Mouse (Mus musculus) lung, embryonic 15.5 days (tissue): ENCODE data around the gene Coq2. TPM values are rescaled to one million over a fixed set of nuclear protein-coding genes. Genes with fewer than 3 reads are reported as not detected.
A peak's percentile ranks its signal among the peaks of the same experiment; 100 is the strongest.

ENCODE experiments used
- ATAC-seq: fragments of 200-750 bp; cut with Nextera tagmentation; 2 replicates; pipeline ENCODE4 v1.8.0; 2017; ENCODE audit warnings: moderate number of reproducible peaks, borderline replicate concordance; ENCODE audit not compliant: low FRiP score, low TSS enrichment; ENCODE audit errors: extremely low read depth
- H3K27ac ChIP-seq: fragments of 300-500 bp; sonication (generic); 2 replicates; pipeline ENCODE4 v1.5.1; 2015; ENCODE audit warnings: moderate library complexity, mild to moderate bottlenecking, inconsistent platforms
- H3K27me3 ChIP-seq: fragments of 300-500 bp; sonication (generic); 2 replicates; pipeline ENCODE4 v1.6.1; 2015; ENCODE audit warnings: inconsistent platforms
- H3K36me3 ChIP-seq: fragments of 300-500 bp; sonication (generic); 2 replicates; pipeline ENCODE4 v1.6.1; 2015; ENCODE audit warnings: inconsistent platforms
- H3K4me1 ChIP-seq: fragments of 300-500 bp; sonication (generic); 2 replicates; pipeline ENCODE4 v1.6.1; 2015; ENCODE audit warnings: inconsistent platforms
- H3K4me2 ChIP-seq: fragments of 300-500 bp; sonication (generic); 2 replicates; pipeline ENCODE4 v1.6.1; 2015; ENCODE audit warnings: inconsistent platforms, mild to moderate bottlenecking, moderate library complexity
- H3K4me3 ChIP-seq: fragments of 300-500 bp; sonication (generic); 2 replicates; pipeline ENCODE4 v1.5.1; 2015; ENCODE audit warnings: mild to moderate bottlenecking, inconsistent platforms
- H3K9ac ChIP-seq: fragments of 300-500 bp; sonication (generic); 2 replicates; pipeline ENCODE4 v1.6.1; 2015; ENCODE audit warnings: inconsistent platforms
- H3K9me3 ChIP-seq: fragments of 300-500 bp; sonication (generic); 2 replicates; pipeline ENCODE4 v1.6.1; 2016; ENCODE audit warnings: inconsistent platforms
- WGBS: fragments of 180-500 bp; shearing (Covaris S2); methylation state at CpG from one replicate; pipeline ENCODE4 v1.1.7; 2015; 5-methylcytosine and 5-hydroxymethylcytosine counted together
- polyA plus RNA-seq: library from polyadenylated mRNA; unstranded; fragments of >200 nt; fragmentation: Nextera tagmentation; extraction: Ambion mirVana; gene quantifications from 2 replicates; pipeline ENCODE4 v1.2.1, GENCODE M21; 2015

Gene Coq2
- polyA plus RNA-seq, 1 experiment from 2014 or later, result 59.7 TPM

- Histone ChIP-seq H3K4me3 (no peak overlapping the region), H3K27ac (no peak overlapping the region)
Measured at GRCm38 (mm10) chr5:100607868-100608267, 67.1 kb downstream of the Coq2 start.

GRCm38 (mm10) chr5:100607090-100607762 is 67.7 kb downstream of the Coq2 start:
- H3K9me3 ChIP-seq, result no peaks in the 10 kb centered on the region
- H3K36me3 ChIP-seq, result no peaks in the 10 kb centered on the region
- ATAC-seq, result peak; percentile 89
- H3K4me3 ChIP-seq, result no peak overlapping the region
- no peaks in the 10 kb centered on the region for H3K27me3 ChIP-seq
- H3K9ac ChIP-seq, result no peak overlapping the region
- peak overlapping the region; percentile 38; the same call in 1 of the 2 replicates for H3K27ac ChIP-seq
- 28% methylated on average over 4 of the region's 4 CpGs for WGBS
- no peak overlapping the region for H3K4me2 ChIP-seq
- peaks cover 13% of the 10 kb centered on the region for H3K4me1 ChIP-seq

More at GRCm38 (mm10) chr5:100607868-100608267, 67.1 kb downstream of the Coq2 start:
- Histone ChIP-seq H3K4me2 (no peak overlapping the region), H3K9me3 (no peaks in the 10 kb centered on the region), H3K27me3 (no peaks in the 10 kb centered on the region), H3K36me3 (no peaks in the 10 kb centered on the region), H3K9ac (no peak overlapping the region), H3K4me1 (peaks cover 13% of the 10 kb centered on the region)
- 90% methylated on average over 9 of the region's 9 CpGs for WGBS
- no peak for ATAC-seq

- Histone ChIP-seq H3K36me3 (no peaks in the 10 kb centered on the region), H3K4me2 (peak overlapping the region; percentile 6; the same call in 1 of the 2 replicates), H3K27ac (peak overlapping the region; percentile 72), H3K4me3 (no peak overlapping the region), H3K27me3 (no peaks in the 10 kb centered on the region), H3K4me1 (peaks cover 13% of the 10 kb centered on the region), H3K9ac (no peak overlapping the region), H3K9me3 (no peaks in the 10 kb centered on the region)
- 15% methylated on average over 9 of the region's 9 CpGs for WGBS
- peak; percentile 83 for ATAC-seq
Measured at GRCm38 (mm10) chr5:100605828-100606229, 69.1 kb downstream of the Coq2 start.

Other genes starting within 250 kb of the Coq2 start
- gene Lin54, start 174.5 kb downstream of the Coq2 start, polyA plus RNA-seq, result 12.5 and 14.3 TPM in 2 replicates
- gene Cops4, start 156.8 kb downstream of the Coq2 start, polyA plus RNA-seq, result 187 and 190 TPM in 2 replicates
- 12.7 and 20.7 TPM in 2 replicates for gene Plac8, start 102.9 kb downstream of the Coq2 start, polyA plus RNA-seq
- gene Hpse, start 44.6 kb upstream of the Coq2 start, polyA plus RNA-seq, result 5.0 and 5.1 TPM in 2 replicates
- 14.7 and 18.3 TPM in 2 replicates for gene Helq, start 123.5 kb upstream of the Coq2 start, polyA plus RNA-seq
- 146 and 162 TPM in 2 replicates for gene Mrps18c, start 123.5 kb upstream of the Coq2 start, polyA plus RNA-seq
- gene Abraxas1, start 145.8 kb upstream of the Coq2 start, polyA plus RNA-seq, result 29.0 and 32.0 TPM in 2 replicates
- gene Gpat3, start 170.6 kb upstream of the Coq2 start, polyA plus RNA-seq, result 1.5 and 2.3 TPM in 2 replicates